Mouse (Mus musculus) myocyte (in vitro differentiated cells): Measurements from ENCODE around the gene Gper1. TPM values are rescaled to one million over a fixed set of nuclear protein-coding genes. Genes with fewer than 3 reads are reported as not detected.

Source experiments
- H3K27me3 ChIP-seq: one replicate; pipeline ENCODE4 v1.6.1; 2011; ENCODE audit not compliant: control insufficient read depth, insufficient read depth, insufficient read length
- H3K36me3 ChIP-seq: one replicate; pipeline ENCODE4 v1.6.1; 2011; ENCODE audit not compliant: control insufficient read depth, insufficient read depth
- H3K4me2 ChIP-seq: one replicate; pipeline ENCODE4 v1.6.1; 2011; ENCODE audit warnings: low read depth, control low read depth
- H3K4me3 ChIP-seq: one replicate; pipeline ENCODE4 v1.5.1; 2011; ENCODE audit warnings: mild to moderate bottlenecking, control low read depth, moderate library complexity
- H3K79me2 ChIP-seq: one replicate; pipeline ENCODE4 v1.6.1; 2011; ENCODE audit not compliant: control insufficient read depth, insufficient read depth
- H3ac ChIP-seq: one replicate; pipeline ENCODE4 v1.6.1; 2011; ENCODE audit not compliant: control insufficient read depth, insufficient read length
- CEBPB ChIP-seq: IDR thresholded peaks from 2 replicates; pipeline ENCODE4 v1.6.1; 2011; ENCODE audit warnings: mild to moderate bottlenecking, moderate library complexity; ENCODE audit not compliant: poor library complexity, insufficient read depth, severe bottlenecking
- E2F4 ChIP-seq: IDR thresholded peaks from one replicate; pipeline ENCODE4 v1.6.1; 2011; ENCODE audit warnings: mild to moderate bottlenecking, control low read depth, moderate library complexity; ENCODE audit not compliant: insufficient read depth
- MAX ChIP-seq: IDR thresholded peaks from one replicate; pipeline ENCODE4 v1.6.1; 2011; ENCODE audit warnings: low read depth, mild to moderate bottlenecking, control low read depth
- MYOD1 ChIP-seq, 3 experiments: IDR thresholded peaks; one replicate each; pipeline ENCODE4 v1.6.1; 2011; ENCODE audit warnings: control low read depth in 2 of 3, low read depth in 2 of 3, mild to moderate bottlenecking in 2 of 3, moderate library complexity in 1 of 3; ENCODE audit not compliant: insufficient read length in 2 of 3, control insufficient read depth in 1 of 3
- MYOG ChIP-seq, 3 experiments: IDR thresholded peaks; one replicate each; pipeline ENCODE4 v1.6.1; 2011; ENCODE audit warnings: control low read depth in 2 of 3, low read depth in 2 of 3, mild to moderate bottlenecking in 2 of 3; ENCODE audit not compliant: insufficient read length in 2 of 3, control insufficient read depth in 1 of 3, insufficient read depth in 1 of 3
- POLR2A ChIP-seq: IDR thresholded peaks from one replicate; pipeline ENCODE4 v1.6.1; 2011; ENCODE audit warnings: low read depth, mild to moderate bottlenecking, control low read depth, moderate library complexity; ENCODE audit not compliant: insufficient read length
- POLR2AphosphoS2 ChIP-seq: IDR thresholded peaks from one replicate; pipeline ENCODE4 v1.6.1; 2011; ENCODE audit warnings: low read depth, control low read depth; ENCODE audit not compliant: insufficient read length
- REST ChIP-seq: IDR thresholded peaks from one replicate; pipeline ENCODE4 v1.6.1; 2011; ENCODE audit warnings: mild to moderate bottlenecking, control low read depth, moderate library complexity; ENCODE audit not compliant: insufficient read depth, insufficient read length
- SRF ChIP-seq: IDR thresholded peaks from one replicate; pipeline ENCODE4 v1.6.1; 2011; ENCODE audit warnings: low read depth; ENCODE audit not compliant: control insufficient read depth, insufficient read length
- TCF12 ChIP-seq: IDR thresholded peaks from one replicate; pipeline ENCODE4 v1.6.1; 2011; ENCODE audit warnings: mild to moderate bottlenecking, control low read depth; ENCODE audit not compliant: poor library complexity, insufficient read depth, severe bottlenecking
- TCF3 ChIP-seq: IDR thresholded peaks from one replicate; pipeline ENCODE4 v1.6.1; 2011; ENCODE audit warnings: low read depth, control low read depth; ENCODE audit not compliant: insufficient read length
- USF1 ChIP-seq: IDR thresholded peaks from one replicate; pipeline ENCODE4 v1.6.1; 2011; ENCODE audit warnings: low read depth, mild to moderate bottlenecking, control low read depth, moderate library complexity
- polyA plus RNA-seq: library from polyadenylated mRNA; unstranded; fragments of >200 nt; fragmentation: generic; extraction: Trizol; gene quantifications from one replicate; pipeline ENCODE4 v1.2.1, GENCODE M21; 2012; ENCODE audit warnings: missing spikeins

Gene Gper1
- polyA plus RNA-seq, 1 experiment = 9.2 TPM

DNA sequence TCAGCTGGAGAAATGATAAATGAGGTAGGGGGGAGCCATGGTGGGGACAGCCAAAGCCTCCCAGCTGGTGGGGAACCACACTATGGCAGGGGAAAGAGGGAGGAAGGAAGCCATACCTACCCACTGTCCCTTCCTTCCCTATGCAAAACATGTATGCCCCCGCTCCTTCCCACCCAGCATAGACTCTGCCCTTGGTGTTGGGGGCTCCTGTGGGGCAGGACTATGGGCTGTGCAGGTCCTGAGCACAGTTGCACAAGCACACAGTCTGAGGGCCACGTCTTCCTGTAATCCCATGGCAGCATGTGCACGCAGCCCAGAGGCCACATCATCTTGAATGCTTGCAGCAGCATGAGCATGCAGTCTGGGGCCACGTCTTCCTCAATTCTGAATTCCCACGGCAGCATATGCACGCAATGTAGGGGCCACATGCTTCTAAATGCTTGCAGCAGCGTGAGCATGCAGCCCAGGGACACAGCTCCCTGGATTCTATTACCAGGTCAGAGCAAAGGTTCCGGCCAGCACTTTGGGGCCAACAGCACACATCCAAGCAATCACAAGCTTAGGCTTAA, 19.2 kb upstream of the Gper1 start:
- Histone ChIP-seq H3K27me3 (no peaks in the 10 kb centered on the region), H3K4me2 (no peak overlapping the region), H3K36me3 (no peaks in the 10 kb centered on the region), H3ac (no peak overlapping the region), H3K4me3 (no peak overlapping the region), H3K79me2 (no peaks in the 10 kb centered on the region)
- TF ChIP-seq MYOG (IDR thresholded peaks at IDR 0.05; ENCODE audit: control insufficient read depth in 1 of 3, insufficient read depth in 1 of 3, insufficient read length in 2 of 3, low read depth in 2 of 3) (no peak), MYOD1 (IDR thresholded peaks at IDR 0.05; ENCODE audit: control insufficient read depth in 1 of 3, insufficient read length in 2 of 3, low read depth in 2 of 3) (no peak), TCF12 (no peak), POLR2AphosphoS2 (no peak), USF1 (no peak), MAX (no peak), CEBPB (no peak), POLR2A (no peak), REST (no peak)

DNA sequence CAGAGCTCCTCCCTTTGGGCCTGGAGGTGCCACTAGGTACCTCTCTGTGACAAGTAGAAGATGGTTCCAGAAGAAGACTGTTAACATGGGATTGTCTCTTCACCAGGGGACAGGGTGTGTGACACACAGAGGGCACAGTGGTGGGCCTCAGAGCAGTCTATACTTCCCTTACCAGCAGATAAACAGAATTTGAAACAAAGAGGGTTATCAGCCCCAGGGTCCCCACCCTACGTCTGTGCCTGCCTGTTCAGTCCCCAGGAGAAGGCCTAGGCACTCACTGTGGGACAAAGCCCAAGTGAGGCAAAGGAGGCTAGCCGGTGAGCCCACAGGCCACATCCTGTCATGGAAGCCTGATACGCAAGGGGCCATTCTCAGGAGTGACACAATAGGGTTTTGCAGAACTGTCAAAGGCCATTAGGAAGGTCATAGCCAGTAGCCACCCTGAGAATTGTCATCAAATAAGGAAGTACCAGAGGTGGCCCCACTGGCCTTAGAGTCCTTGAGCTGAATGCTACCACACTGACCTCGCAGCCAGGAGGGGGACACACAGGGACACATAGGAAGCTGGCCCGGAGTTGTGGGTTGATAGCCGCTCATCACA, 18.1 kb upstream of the Gper1 start, which contains the start of gene C130050O18Rik:
Gene C130050O18Rik, plus strand, starts transcription at position 480 of the 601 bp plus-strand sequence.
- H3K27me3 ChIP-seq = no peaks in the 10 kb centered on the region
- H3K4me3 ChIP-seq = no peak within 1 kb of the TSS
- H3K79me2 ChIP-seq = no peaks in the 10 kb centered on the region
- no peaks in the 10 kb centered on the region for H3K36me3 ChIP-seq
- H3ac ChIP-seq = no peak within 1 kb of the TSS
- no peak within 1 kb of the TSS for H3K4me2 ChIP-seq
- TF ChIP-seq MYOG (IDR thresholded peaks at IDR 0.05; ENCODE audit: control insufficient read depth in 1 of 3, insufficient read depth in 1 of 3, insufficient read length in 2 of 3, low read depth in 2 of 3) (no peak), REST (no peak), CEBPB (no peak), TCF3 (no peak), POLR2A (no peak), TCF12 (no peak), MAX (no peak), MYOD1 (IDR thresholded peaks at IDR 0.05; ENCODE audit: control insufficient read depth in 1 of 3, insufficient read length in 2 of 3, low read depth in 2 of 3) (no peak), USF1 (no peak), SRF (no peak), POLR2AphosphoS2 (no peak), E2F4 (no peak)

DNA sequence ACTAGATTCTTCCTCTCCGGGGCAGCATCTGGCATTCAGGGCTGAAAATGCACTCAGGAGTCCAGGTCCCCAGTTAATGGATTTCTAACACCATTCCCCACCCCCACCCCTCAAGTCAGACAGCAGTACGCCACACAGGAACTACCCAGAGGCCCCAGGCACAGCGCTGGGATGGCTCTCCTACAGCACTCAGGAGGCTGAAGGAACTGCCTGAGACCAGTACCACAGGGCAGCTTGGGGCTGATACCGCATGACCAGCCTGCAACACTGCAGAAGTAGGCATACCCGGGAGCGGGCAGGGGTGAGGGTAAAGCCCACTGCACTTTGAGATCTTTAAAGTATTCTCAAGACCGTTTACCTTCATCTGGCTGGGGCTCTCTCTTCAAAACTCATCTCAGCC, 17.5 kb upstream of the Gper1 start:
- H3K36me3 ChIP-seq = no peaks in the 10 kb centered on the region

DNA sequence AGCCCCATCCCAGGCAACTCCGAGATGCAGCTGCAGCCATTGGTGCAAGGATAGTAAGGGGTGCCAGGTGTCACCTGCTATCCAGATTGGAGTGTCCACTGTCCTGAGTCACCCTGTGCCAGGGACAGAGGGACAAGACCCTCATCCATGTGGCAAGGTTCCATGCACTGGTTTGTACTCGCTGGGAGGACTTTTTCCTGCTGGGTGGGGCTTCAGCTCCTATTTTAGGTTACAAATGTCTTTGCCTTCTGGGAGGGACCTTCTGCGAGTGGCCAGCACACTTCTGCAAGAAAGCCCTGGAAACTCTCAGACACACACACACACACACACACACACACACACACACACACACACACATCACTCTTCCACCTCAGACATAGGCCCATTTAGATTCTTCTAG, 17.0 kb upstream of the Gper1 start:
- no peak overlapping the region for H3ac ChIP-seq
- TF ChIP-seq SRF (no peak), TCF12 (no peak), POLR2AphosphoS2 (no peak), CEBPB (no peak), REST (no peak), MYOG (IDR thresholded peaks at IDR 0.05; ENCODE audit: control insufficient read depth in 1 of 3, insufficient read depth in 1 of 3, insufficient read length in 2 of 3, low read depth in 2 of 3) (no peak), E2F4 (no peak), USF1 (no peak), MYOD1 (IDR thresholded peaks at IDR 0.05; ENCODE audit: control insufficient read depth in 1 of 3, insufficient read length in 2 of 3, low read depth in 2 of 3) (no peak)
- H3K36me3 ChIP-seq = no peaks in the 10 kb centered on the region
- no peak overlapping the region for H3K4me2 ChIP-seq
- no peak overlapping the region for H3K4me3 ChIP-seq
- no peaks in the 10 kb centered on the region for H3K79me2 ChIP-seq
- H3K27me3 ChIP-seq = no peaks in the 10 kb centered on the region

More for the DNA sequence above, 17.5 kb upstream of the Gper1 start:
- TF ChIP-seq MYOG (IDR thresholded peaks at IDR 0.05; ENCODE audit: control insufficient read depth in 1 of 3, insufficient read depth in 1 of 3, insufficient read length in 2 of 3, low read depth in 2 of 3) = no peak
- TF ChIP-seq TCF12 = no peak
- no peak for TF ChIP-seq CEBPB
- no peak for TF ChIP-seq POLR2A
- TF ChIP-seq USF1 = no peak
- no peak for TF ChIP-seq MYOD1 (IDR thresholded peaks at IDR 0.05; ENCODE audit: control insufficient read depth in 1 of 3, insufficient read length in 2 of 3, low read depth in 2 of 3)
- no peak for TF ChIP-seq SRF
- no peak for TF ChIP-seq TCF3
- Histone ChIP-seq H3K79me2 (no peaks in the 10 kb centered on the region), H3K4me3 (no peak overlapping the region), H3K27me3 (no peaks in the 10 kb centered on the region), H3K4me2 (no peak overlapping the region), H3ac (no peak overlapping the region)

DNA sequence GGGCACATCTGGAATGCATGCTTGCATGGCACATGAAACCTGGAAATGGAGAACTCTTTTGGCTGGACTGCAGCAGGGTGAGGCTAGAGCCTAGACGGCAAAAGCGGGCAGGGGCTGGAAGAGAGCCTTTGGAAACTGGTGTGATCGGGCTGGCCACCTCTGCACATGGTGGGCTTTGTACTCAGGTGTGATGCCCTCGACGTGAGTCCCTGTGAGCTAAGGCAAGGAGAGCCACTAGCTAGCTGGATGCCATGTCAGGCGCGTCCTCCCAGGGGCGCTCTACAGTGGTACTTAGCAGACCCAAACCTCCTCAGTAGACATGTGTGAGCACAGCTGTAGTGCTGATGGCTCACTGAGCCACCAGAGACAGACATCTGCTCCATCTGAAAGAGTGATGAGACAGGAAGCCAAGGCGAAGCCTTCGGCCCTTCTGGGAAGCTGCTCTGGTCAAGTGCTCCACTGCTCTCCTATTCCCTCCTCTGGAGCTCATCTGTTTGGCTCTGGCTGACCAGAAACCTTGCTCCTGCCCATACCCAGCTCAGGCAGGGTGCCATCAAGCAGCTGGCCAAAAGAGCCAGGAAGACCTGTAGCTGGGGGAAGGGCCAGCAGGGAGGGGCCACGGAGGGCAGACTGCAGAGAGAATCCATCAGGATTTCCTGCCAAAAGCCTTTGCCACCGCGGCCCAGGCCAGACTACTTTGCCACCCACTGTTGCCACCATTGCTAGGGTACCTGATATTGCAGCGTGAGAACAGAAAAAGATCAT, 15.6 kb upstream of the Gper1 start:
- no peaks in the 10 kb centered on the region for H3K79me2 ChIP-seq
- H3K4me2 ChIP-seq = no peak overlapping the region
- no peaks in the 10 kb centered on the region for H3K27me3 ChIP-seq
- H3ac ChIP-seq = no peak overlapping the region
- H3K4me3 ChIP-seq = no peak overlapping the region
- TF ChIP-seq CEBPB (no peak), REST (no peak), POLR2A (no peak)
- H3K36me3 ChIP-seq = no peaks in the 10 kb centered on the region
